Mouse (Mus musculus) midbrain, embryonic 14.5 days (tissue): ENCODE results near the gene Mob3b. TPM values are rescaled to one million over a fixed set of nuclear protein-coding genes. Genes with fewer than 3 reads are reported as not detected.

Experiments
- ATAC-seq: fragments of 200-750 bp; cut with Nextera tagmentation; 2 replicates; pipeline ENCODE4 v1.8.0; 2017; ENCODE audit warnings: moderate number of reproducible peaks, moderate library complexity; ENCODE audit not compliant: low FRiP score, low TSS enrichment
- DNase-seq: peaks from one replicate; pipeline ENCODE4 v3.0.0-alpha.2; 2015
- H3K27ac ChIP-seq: fragments of 300-500 bp; sonication (generic); replicated peaks from 2 replicates; pipeline ENCODE4 v1.5.1; 2014; ENCODE audit warnings: mild to moderate bottlenecking, low read depth, low read length, moderate library complexity
- H3K27me3 ChIP-seq: fragments of 300-500 bp; sonication (generic); 2 replicates; pipeline ENCODE4 v1.6.1; 2014; ENCODE audit warnings: low read length, control low read depth, mixed read lengths; ENCODE audit not compliant: control insufficient read depth, insufficient read depth
- H3K36me3 ChIP-seq: fragments of 300-500 bp; sonication (generic); 2 replicates; pipeline ENCODE4 v1.6.1; 2014; ENCODE audit warnings: low read length, control low read depth; ENCODE audit not compliant: control insufficient read depth, insufficient read depth
- H3K4me1 ChIP-seq: fragments of 300-500 bp; sonication (generic); 2 replicates; pipeline ENCODE4 v1.6.1; 2014; ENCODE audit warnings: mild to moderate bottlenecking, antibody characterized with exemption, low read length, control low read depth; ENCODE audit not compliant: control insufficient read depth, insufficient read depth
- H3K4me2 ChIP-seq: fragments of 300-500 bp; sonication (generic); 2 replicates; pipeline ENCODE4 v1.6.1; 2014; ENCODE audit warnings: mild to moderate bottlenecking, low read length, moderate library complexity
- H3K4me3 ChIP-seq: fragments of 300-500 bp; sonication (generic); replicated peaks from 2 replicates; pipeline ENCODE4 v1.5.1; 2014; ENCODE audit warnings: low read depth, low read length
- H3K9ac ChIP-seq: fragments of 300-500 bp; sonication (generic); replicated peaks from 2 replicates; pipeline ENCODE4 v1.6.1; 2014; ENCODE audit warnings: mild to moderate bottlenecking, low read length, moderate library complexity
- H3K9me3 ChIP-seq: fragments of 300-500 bp; sonication (generic); 2 replicates; pipeline ENCODE4 v1.6.1; 2016; ENCODE audit warnings: low read length, control low read depth, mixed read lengths; ENCODE audit not compliant: control insufficient read depth
- WGBS: fragments of 180-500 bp; shearing (Covaris S2); extraction: QIAGEN DNeasy Blood & Tissue Kit; methylation state at CpG from one replicate; pipeline ENCODE4 v1.1.7; 2014; 5-methylcytosine and 5-hydroxymethylcytosine counted together
- polyA plus RNA-seq: library from polyadenylated mRNA; unstranded; fragments of >200 nt; fragmentation: Nextera tagmentation; extraction: Ambion mirVana; gene quantifications from 2 replicates; pipeline ENCODE4 v1.2.1, GENCODE M21; 2014

The Mob3b gene
- polyA plus RNA-seq, 1 experiment from 2014 or later: 5.5 TPM

DNA sequence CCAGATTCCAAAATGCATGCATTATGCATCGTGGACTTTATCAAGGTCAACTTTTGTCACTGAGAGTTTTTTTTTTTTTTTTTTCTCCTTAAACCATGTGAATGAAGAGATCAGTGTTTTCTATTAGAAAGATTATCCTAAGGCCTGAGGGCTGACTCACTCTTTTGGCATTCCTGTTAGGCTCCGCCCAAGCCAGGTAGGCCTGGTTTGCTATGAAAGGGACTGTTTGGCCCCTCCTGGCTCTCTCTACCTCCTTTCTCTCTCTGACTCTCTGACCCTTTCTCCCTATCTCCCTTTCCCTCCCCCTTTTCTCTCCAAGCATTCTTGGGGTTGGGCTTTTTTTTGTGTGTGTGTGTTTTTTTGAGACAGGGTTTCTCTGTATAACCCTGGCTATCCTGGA is 18.3 kb upstream of the Mob3b start:
- DNase-seq: no peak
- 95% methylated on average over 2 of the region's 2 CpGs for WGBS
- Histone ChIP-seq H3K4me3 (no peak overlapping the region), H3K4me1 (no peaks in the 10 kb centered on the region), H3K27me3 (no peaks in the 10 kb centered on the region), H3K27ac (no peak overlapping the region), H3K9ac (no peak overlapping the region), H3K36me3 (no peaks in the 10 kb centered on the region), H3K4me2 (no peak overlapping the region), H3K9me3 (no peaks in the 10 kb centered on the region)
- no peak for ATAC-seq

DNA sequence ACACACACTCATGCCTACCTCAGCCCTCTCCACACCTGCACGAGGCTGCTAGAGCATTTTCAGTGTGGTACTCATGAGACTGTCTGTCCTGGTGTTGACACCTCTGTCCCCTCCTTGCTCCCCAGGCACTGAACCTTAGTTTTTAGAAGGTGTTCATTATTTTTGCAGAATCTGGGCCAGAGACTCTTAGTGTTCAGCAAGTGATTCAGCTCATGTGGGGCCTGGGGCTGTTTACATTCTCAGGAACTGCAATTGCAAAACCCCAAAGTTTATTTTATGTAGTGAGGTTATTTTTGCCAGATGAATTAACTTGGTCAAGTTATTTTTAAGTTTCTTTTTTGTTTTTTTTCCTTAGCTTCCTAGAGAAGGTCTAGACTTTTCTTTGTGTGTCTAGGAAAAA is 16.3 kb upstream of the Mob3b start:
- H3K4me3 ChIP-seq: no peak overlapping the region
- no peaks in the 10 kb centered on the region for H3K27me3 ChIP-seq
- H3K9ac ChIP-seq: no peak overlapping the region
- 0 out of 2 replicates have a peak, but pooled peaks cover 3% of the 10 kb centered on the region for H3K4me1 ChIP-seq
- H3K27ac ChIP-seq: no peak overlapping the region
- H3K4me2 ChIP-seq: no peak overlapping the region
- no peak for DNase-seq
- WGBS: 76% methylated on average over 1 of the region's 1 CpGs
- H3K9me3 ChIP-seq: no peaks in the 10 kb centered on the region
- no peak for ATAC-seq
- H3K36me3 ChIP-seq: no peaks in the 10 kb centered on the region

DNA sequence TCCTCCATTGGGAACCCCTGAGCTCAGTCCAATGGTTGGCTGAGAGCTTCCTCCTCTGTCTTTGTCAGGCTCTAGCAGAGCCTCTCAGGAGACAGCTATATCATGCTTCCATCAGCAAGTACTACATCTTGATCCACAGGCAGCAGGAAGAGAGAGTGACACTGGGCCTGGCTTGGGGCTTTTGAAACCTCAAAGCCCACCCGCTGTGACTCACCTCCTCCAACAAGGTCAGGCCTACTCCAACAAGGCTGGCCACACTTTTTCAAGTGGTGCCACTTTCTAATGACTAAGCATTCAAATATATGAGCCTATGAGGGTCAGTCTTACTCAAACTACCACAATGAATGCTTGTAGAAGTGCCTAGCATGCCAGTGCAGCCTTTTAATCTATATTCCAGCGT is 15.2 kb upstream of the Mob3b start:
- H3K36me3 ChIP-seq: no peaks in the 10 kb centered on the region
- H3K4me2 ChIP-seq: no peak overlapping the region
- 90% methylated on average over 2 of the region's 2 CpGs for WGBS
- no peak overlapping the region for H3K27ac ChIP-seq
- no peak overlapping the region for H3K4me3 ChIP-seq
- no peak overlapping the region for H3K9ac ChIP-seq
- no peaks in the 10 kb centered on the region for H3K27me3 ChIP-seq
- DNase-seq (no peak), ATAC-seq (no peak)
- H3K9me3 ChIP-seq: no peaks in the 10 kb centered on the region
- 0 out of 2 replicates have a peak, but pooled peaks cover 3% of the 10 kb centered on the region for H3K4me1 ChIP-seq

DNA sequence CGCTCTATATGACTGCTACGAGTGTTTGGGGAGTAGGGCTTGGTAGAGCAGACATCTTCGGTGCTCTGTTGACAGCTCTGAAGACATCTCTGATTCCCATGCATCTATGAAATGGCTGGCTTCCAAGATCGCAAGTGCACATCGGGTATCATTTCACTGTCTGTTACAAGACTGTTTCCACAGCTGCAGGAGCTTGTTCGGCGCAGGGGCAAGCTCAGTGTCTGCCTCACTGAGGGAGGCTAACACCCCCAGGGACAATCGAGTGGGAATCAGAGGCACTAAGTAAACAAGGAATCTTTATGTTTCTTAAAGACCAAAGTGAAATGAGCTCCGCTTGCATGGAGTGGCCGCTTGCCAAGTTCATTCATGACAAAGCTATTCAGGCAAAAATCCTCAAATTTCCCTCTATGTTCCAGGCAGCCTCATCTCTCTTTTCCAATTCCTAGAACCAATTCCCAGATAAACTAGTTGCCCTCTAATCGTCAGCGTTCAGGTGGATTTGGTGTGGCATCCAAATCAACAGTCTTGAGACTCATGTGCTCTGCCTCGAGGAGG is 12.4 kb upstream of the Mob3b start:
- Histone ChIP-seq H3K27me3 (no peaks in the 10 kb centered on the region), H3K9ac (no peak overlapping the region), H3K4me1 (0 out of 2 replicates have a peak, but pooled peaks cover 3% of the 10 kb centered on the region), H3K4me2 (no peak overlapping the region), H3K36me3 (no peaks in the 10 kb centered on the region), H3K9me3 (no peaks in the 10 kb centered on the region), H3K27ac (no peak overlapping the region), H3K4me3 (no peak overlapping the region)
- WGBS: 75% methylated on average over 13 of the region's 13 CpGs
- ATAC-seq (no peak), DNase-seq (peak; percentile 37)

DNA sequence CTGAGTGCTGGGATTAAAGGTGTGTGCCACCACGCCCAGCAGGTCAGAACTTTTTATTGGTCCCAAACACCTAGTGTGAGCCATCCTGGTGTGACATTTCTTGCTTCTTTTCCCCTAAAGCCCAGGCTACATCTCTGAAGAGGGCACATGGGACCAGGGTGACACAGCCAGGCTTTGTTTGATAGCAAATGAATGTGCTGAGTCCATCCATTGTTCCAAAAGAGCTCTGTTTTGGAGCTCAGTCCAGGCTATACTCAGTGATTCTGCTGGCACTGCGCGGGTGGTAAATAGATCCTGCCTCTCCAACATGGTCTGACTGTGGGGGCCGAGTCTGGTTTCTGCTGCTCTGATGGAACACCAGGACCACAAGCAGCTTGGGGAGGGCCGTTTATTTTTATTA is 10.6 kb upstream of the Mob3b start:
- Histone ChIP-seq H3K9me3 (no peaks in the 10 kb centered on the region), H3K4me3 (no peak overlapping the region), H3K27ac (no peak overlapping the region), H3K27me3 (no peaks in the 10 kb centered on the region), H3K36me3 (no peaks in the 10 kb centered on the region), H3K4me2 (no peak overlapping the region), H3K4me1 (0 out of 2 replicates have a peak, but pooled peaks cover 3% of the 10 kb centered on the region), H3K9ac (no peak overlapping the region)
- DNase-seq: no peak
- ATAC-seq: no peak
- WGBS: 89% methylated on average over 5 of the region's 5 CpGs

DNA sequence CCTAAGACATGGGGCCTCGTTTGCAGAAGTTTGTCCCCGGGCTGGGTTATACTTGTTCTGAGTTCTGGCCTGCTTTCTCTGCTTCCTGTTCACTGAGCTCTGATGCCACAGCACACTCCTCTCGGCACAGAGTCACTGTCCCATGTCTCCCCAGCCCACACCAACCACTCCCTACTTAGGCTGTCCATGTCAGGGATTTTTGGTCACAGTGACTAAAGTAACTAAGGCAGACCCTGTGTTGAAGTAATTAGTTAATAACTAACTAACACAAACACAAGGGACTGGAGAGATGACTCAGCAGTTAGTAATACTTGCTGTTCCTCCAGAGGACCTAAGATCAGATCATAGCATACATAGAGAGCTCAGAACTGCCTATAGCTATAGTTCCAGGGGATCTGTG is 8.7 kb upstream of the Mob3b start:
- WGBS: 86% methylated on average over 3 of the region's 3 CpGs
- Histone ChIP-seq H3K36me3 (no peaks in the 10 kb centered on the region), H3K9me3 (no peaks in the 10 kb centered on the region), H3K4me1 (0 out of 2 replicates have a peak, but pooled peaks cover 3% of the 10 kb centered on the region), H3K27me3 (no peaks in the 10 kb centered on the region), H3K27ac (no peak overlapping the region), H3K9ac (no peak overlapping the region), H3K4me3 (no peak overlapping the region), H3K4me2 (no peak overlapping the region)
- ATAC-seq (no peak), DNase-seq (no peak)

DNA sequence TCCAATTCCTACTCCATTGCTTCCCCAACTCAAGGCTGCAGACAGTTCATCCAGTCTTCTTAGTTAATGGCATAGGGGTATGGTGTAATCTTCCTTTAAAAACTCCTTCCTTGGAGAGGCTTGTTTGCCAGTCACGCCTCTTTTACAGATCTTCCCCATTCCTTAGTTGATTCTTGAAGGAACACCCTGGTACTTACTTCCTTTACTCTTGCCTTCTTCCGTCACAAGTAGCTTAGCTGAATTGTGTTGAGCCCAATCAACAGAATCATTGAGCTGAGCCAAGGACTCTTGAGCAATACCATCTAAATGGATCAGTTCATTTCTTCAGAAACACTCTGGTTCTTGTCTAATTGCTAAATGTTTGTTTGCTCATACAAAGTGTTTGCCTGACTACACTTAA is 8.0 kb upstream of the Mob3b start:
- no peak overlapping the region for H3K4me3 ChIP-seq
- H3K27ac ChIP-seq: no peak overlapping the region
- 0 out of 2 replicates have a peak, but pooled peaks cover 3% of the 10 kb centered on the region for H3K4me1 ChIP-seq
- WGBS: 85% methylated on average over 2 of the region's 2 CpGs
- DNase-seq (no peak), ATAC-seq (no peak)
- H3K9me3 ChIP-seq: no peaks in the 10 kb centered on the region
- no peak overlapping the region for H3K4me2 ChIP-seq
- H3K9ac ChIP-seq: no peak overlapping the region
- H3K27me3 ChIP-seq: no peaks in the 10 kb centered on the region
- no peaks in the 10 kb centered on the region for H3K36me3 ChIP-seq

DNA sequence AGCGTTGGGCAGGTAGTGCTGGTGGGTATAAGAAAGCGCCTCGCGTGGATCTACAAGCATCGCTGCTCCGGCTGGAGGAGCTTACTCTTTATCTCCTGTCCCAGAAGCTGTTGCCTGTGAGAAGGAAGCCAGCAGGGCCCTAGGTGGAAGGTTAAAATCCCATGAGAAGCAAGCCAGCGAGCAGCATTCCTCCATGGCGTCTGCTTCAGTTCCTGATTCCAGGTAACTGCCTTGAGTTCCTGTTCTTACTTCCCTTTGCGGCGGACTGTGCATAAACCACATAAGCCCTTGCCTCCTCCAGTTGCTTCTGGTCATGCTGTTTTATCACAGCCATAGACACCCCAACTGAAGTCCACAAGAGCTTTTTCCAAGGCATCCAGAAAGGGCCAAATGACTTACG is 531 bp upstream of the Mob3b start:
- 0 out of 2 replicates have a peak, but pooled peaks cover 3% of the 10 kb centered on the region for H3K27me3 ChIP-seq
- no peak for ATAC-seq
- peaks cover 10% of the 10 kb centered on the region; the same call in 1 of the 2 replicates for H3K4me1 ChIP-seq
- no peak overlapping the region for H3K4me3 ChIP-seq
- H3K36me3 ChIP-seq: no peaks in the 10 kb centered on the region
- 64% methylated on average over 11 of the region's 11 CpGs for WGBS
- H3K4me2 ChIP-seq: no peak overlapping the region
- no peak overlapping the region for H3K9ac ChIP-seq
- no peak for DNase-seq
- H3K9me3 ChIP-seq: no peaks in the 10 kb centered on the region
- no peak overlapping the region for H3K27ac ChIP-seq

DNA sequence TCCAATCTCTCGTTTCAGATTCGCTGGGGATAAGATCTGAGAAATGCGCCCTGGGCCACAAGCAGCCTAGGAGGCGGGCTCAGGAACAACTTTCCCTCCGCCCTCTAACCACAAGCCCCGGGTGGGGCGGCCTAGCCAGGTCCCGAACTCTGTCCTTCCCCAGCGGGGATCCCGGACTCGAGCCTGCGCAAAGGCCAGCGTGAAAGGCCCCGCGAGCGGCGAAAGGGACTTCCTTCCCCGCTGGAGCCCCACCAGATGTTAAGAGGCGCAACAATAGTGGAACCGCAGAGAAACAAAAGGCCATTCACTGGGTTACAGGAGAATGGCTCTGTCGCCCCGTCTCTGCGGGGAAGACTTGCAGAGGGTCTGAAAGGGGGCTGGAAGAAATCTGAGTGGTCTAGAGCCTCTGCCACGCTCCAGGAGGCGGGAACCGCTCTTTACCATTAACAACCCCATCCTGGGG is 1.1 kb downstream of the Mob3b start:
- Histone ChIP-seq H3K27me3 (0 out of 2 replicates have a peak, but pooled peaks cover 3% of the 10 kb centered on the region), H3K4me2 (peak overlapping the region; percentile 93), H3K9me3 (no peaks in the 10 kb centered on the region), H3K27ac (no peak overlapping the region; the same call in 1 of the 2 replicates), H3K4me1 (peaks cover 10% of the 10 kb centered on the region; the same call in 1 of the 2 replicates), H3K9ac (peak overlapping the region; percentile 52; the same call in 1 of the 2 replicates), H3K36me3 (no peaks in the 10 kb centered on the region), H3K4me3 (peak overlapping the region; percentile 54)
- DNase-seq (peak; percentile 67), ATAC-seq (peak; percentile 77)
- WGBS: 1% methylated on average over 26 of the region's 26 CpGs
